Mouse (Mus musculus): ENCODE measurements at regions not wholly inside any gene's neighbourhood (a gene's known extent, or its start where the extent isn't known, plus 50 kb on each side); places are given as distances from the start of the nearest gene placed in this dataset.

- H3K27ac ChIP-seq (ENCODE audit: insufficient read depth, low read length) = no peak overlapping the region
- no peak for TF ChIP-seq POLR2A (IDR thresholded peaks at IDR 0.05; ENCODE audit: extremely low read depth, insufficient read depth, low read length)
- TF ChIP-seq CTCF (IDR thresholded peaks at IDR 0.05; ENCODE audit: extremely low read depth, insufficient read depth, low read length) = no peak
- no peak overlapping the region for H3K4me3 ChIP-seq (ENCODE audit: insufficient read depth, low read length)
- H3K4me1 ChIP-seq (ENCODE audit: control insufficient read depth, insufficient read depth, low read length) = no peaks in the 10 kb centered on the region
Measured at GRCm38 (mm10) chr11:28782486-28782885, 70.5 kb upstream of the Efemp1 start.

- Histone ChIP-seq H3K4me1 (ENCODE audit: control insufficient read depth, insufficient read depth, low read length) (no peaks in the 10 kb centered on the region), H3K4me3 (ENCODE audit: insufficient read depth, low read length) (no peak overlapping the region)
- TF ChIP-seq POLR2A (IDR thresholded peaks at IDR 0.05; ENCODE audit: extremely low read depth, insufficient read depth, low read length) = no peak
- no peak for TF ChIP-seq CTCF (IDR thresholded peaks at IDR 0.05; ENCODE audit: extremely low read depth, insufficient read depth, low read length)
Measured at GRCm38 (mm10) chr11:28770831-28771230, 82.2 kb upstream of the Efemp1 start.

GRCm38 (mm10) chr11:28760751-28761150, 92.3 kb upstream of the Efemp1 start:
- no peak overlapping the region for H3K4me3 ChIP-seq (ENCODE audit: insufficient read depth, low read length)
- H3K27ac ChIP-seq (ENCODE audit: insufficient read depth, low read length) = no peak overlapping the region
- TF ChIP-seq CTCF (IDR thresholded peaks at IDR 0.05; ENCODE audit: extremely low read depth, insufficient read depth, low read length) (no peak), POLR2A (IDR thresholded peaks at IDR 0.05; ENCODE audit: extremely low read depth, insufficient read depth, low read length) (no peak)
- H3K4me1 ChIP-seq (ENCODE audit: control insufficient read depth, insufficient read depth, low read length) = no peaks in the 10 kb centered on the region

More at GRCm38 (mm10) chr11:28770831-28771230, 82.2 kb upstream of the Efemp1 start:
- no peak overlapping the region for H3K27ac ChIP-seq (ENCODE audit: insufficient read depth, low read length)

GRCm38 (mm10) chr11:28734941-28735597, 117.9 kb upstream of the Efemp1 start:
- Histone ChIP-seq H3K4me3 (ENCODE audit: insufficient read depth, low read length) (no peak overlapping the region), H3K27ac (ENCODE audit: insufficient read depth, low read length) (0 out of 2 replicates have a peak overlapping the region, but pooled peaks have one; percentile 3), H3K4me1 (ENCODE audit: control insufficient read depth, insufficient read depth, low read length) (no peaks in the 10 kb centered on the region)
- TF ChIP-seq CTCF (IDR thresholded peaks at IDR 0.05; ENCODE audit: extremely low read depth, insufficient read depth, low read length) (no peak), POLR2A (IDR thresholded peaks at IDR 0.05; ENCODE audit: extremely low read depth, insufficient read depth, low read length) (no peak)

- no peak overlapping the region for H3K4me3 ChIP-seq (ENCODE audit: insufficient read depth, low read length)
- TF ChIP-seq CTCF (IDR thresholded peaks at IDR 0.05; ENCODE audit: extremely low read depth, insufficient read depth, low read length) = no peak
- no peak overlapping the region for H3K27ac ChIP-seq (ENCODE audit: insufficient read depth, low read length)
- H3K4me1 ChIP-seq (ENCODE audit: control insufficient read depth, insufficient read depth, low read length) = no peaks in the 10 kb centered on the region
Measured at GRCm38 (mm10) chr11:28734581-28734931, 118.4 kb upstream of the Efemp1 start.

GRCm38 (mm10) chr11:28733877-28734580, 119.0 kb upstream of the Efemp1 start:
- H3K4me3 ChIP-seq (ENCODE audit: insufficient read depth, low read length) = no peak overlapping the region
- H3K4me1 ChIP-seq (ENCODE audit: control insufficient read depth, insufficient read depth, low read length) = no peaks in the 10 kb centered on the region
- TF ChIP-seq POLR2A (IDR thresholded peaks at IDR 0.05; ENCODE audit: extremely low read depth, insufficient read depth, low read length) = no peak
- no peak for TF ChIP-seq CTCF (IDR thresholded peaks at IDR 0.05; ENCODE audit: extremely low read depth, insufficient read depth, low read length)
- H3K27ac ChIP-seq (ENCODE audit: insufficient read depth, low read length) = no peak overlapping the region

- no peak overlapping the region for H3K4me3 ChIP-seq (ENCODE audit: insufficient read depth, low read length)
- H3K27ac ChIP-seq (ENCODE audit: insufficient read depth, low read length) = no peak overlapping the region
- H3K4me1 ChIP-seq (ENCODE audit: control insufficient read depth, insufficient read depth, low read length) = no peaks in the 10 kb centered on the region
- no peak for TF ChIP-seq POLR2A (IDR thresholded peaks at IDR 0.05; ENCODE audit: extremely low read depth, insufficient read depth, low read length)
- TF ChIP-seq CTCF (IDR thresholded peaks at IDR 0.05; ENCODE audit: extremely low read depth, insufficient read depth, low read length) = no peak
Measured at GRCm38 (mm10) chr11:28730140-28730539, 122.9 kb upstream of the Efemp1 start.

- H3K27ac ChIP-seq (ENCODE audit: insufficient read depth, low read length) = no peak overlapping the region
- no peak for TF ChIP-seq CTCF (IDR thresholded peaks at IDR 0.05; ENCODE audit: extremely low read depth, insufficient read depth, low read length)
- TF ChIP-seq POLR2A (IDR thresholded peaks at IDR 0.05; ENCODE audit: extremely low read depth, insufficient read depth, low read length) = no peak
- H3K4me3 ChIP-seq (ENCODE audit: insufficient read depth, low read length) = no peak overlapping the region
- no peaks in the 10 kb centered on the region for H3K4me1 ChIP-seq (ENCODE audit: control insufficient read depth, insufficient read depth, low read length)
Measured at GRCm38 (mm10) chr11:28709511-28709910, 125.4 kb upstream of the Ccdc85a start.

GRCm38 (mm10) chr11:28708431-28708830, 124.3 kb upstream of the Ccdc85a start:
- H3K4me3 ChIP-seq (ENCODE audit: insufficient read depth, low read length) = no peak overlapping the region

GRCm38 (mm10) chr11:28702384-28702783, 118.3 kb upstream of the Ccdc85a start:
- no peak overlapping the region for H3K4me3 ChIP-seq (ENCODE audit: insufficient read depth, low read length)
- H3K4me1 ChIP-seq (ENCODE audit: control insufficient read depth, insufficient read depth, low read length) = peaks cover 1% of the 10 kb centered on the region; the same call in 1 of the 2 replicates
- H3K27ac ChIP-seq (ENCODE audit: insufficient read depth, low read length) = no peak overlapping the region
- no peak for TF ChIP-seq POLR2A (IDR thresholded peaks at IDR 0.05; ENCODE audit: extremely low read depth, insufficient read depth, low read length)
- TF ChIP-seq CTCF (IDR thresholded peaks at IDR 0.05; ENCODE audit: extremely low read depth, insufficient read depth, low read length) = no peak

More at GRCm38 (mm10) chr11:28708431-28708830, 124.3 kb upstream of the Ccdc85a start:
- TF ChIP-seq CTCF (IDR thresholded peaks at IDR 0.05; ENCODE audit: extremely low read depth, insufficient read depth, low read length) (no peak), POLR2A (IDR thresholded peaks at IDR 0.05; ENCODE audit: extremely low read depth, insufficient read depth, low read length) (no peak)
- H3K4me1 ChIP-seq (ENCODE audit: control insufficient read depth, insufficient read depth, low read length) = no peaks in the 10 kb centered on the region
- no peak overlapping the region for H3K27ac ChIP-seq (ENCODE audit: insufficient read depth, low read length)
